Mouse (Mus musculus): Measurements from ENCODE around the gene Rln1.

Gene Rln1

DNA sequence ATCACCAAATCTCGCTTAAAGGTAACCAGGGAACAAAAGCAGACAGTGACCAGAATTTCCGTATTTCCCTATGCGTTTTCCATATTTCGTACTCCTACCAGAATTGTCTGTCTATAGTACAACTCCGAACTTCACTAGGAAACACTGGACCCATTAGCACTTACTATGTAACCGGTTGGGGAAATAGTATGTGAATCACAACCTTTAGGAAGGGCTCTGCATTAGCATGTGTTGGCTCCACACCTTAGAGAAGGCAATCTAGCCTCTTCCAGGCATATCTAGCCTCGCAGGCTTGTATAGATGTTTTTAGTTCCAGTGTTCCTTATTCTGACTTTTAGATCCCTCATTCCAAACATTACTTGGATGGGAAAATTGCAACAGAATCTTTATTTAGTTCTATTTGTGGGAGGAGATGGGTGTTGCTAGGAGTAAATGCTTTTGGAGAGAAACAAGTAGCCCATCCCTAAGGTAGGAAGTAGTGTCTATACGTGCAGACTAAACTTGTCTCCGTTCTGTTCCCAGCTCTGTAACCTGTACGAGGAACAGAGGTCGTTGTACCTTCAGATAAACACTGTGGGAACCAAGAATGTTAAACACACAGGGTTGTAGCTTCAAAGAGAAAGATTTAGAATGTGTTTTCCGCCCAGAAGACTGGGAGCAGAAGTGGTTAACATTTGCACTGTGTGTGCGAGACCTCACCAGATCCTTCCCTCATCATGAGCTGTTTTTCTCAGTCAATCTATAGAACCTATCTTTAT lies 27.9 kb upstream of the Rln1 start:
- in situ Hi-C loops (cut with MboI, MseI): no loop called here

DNA sequence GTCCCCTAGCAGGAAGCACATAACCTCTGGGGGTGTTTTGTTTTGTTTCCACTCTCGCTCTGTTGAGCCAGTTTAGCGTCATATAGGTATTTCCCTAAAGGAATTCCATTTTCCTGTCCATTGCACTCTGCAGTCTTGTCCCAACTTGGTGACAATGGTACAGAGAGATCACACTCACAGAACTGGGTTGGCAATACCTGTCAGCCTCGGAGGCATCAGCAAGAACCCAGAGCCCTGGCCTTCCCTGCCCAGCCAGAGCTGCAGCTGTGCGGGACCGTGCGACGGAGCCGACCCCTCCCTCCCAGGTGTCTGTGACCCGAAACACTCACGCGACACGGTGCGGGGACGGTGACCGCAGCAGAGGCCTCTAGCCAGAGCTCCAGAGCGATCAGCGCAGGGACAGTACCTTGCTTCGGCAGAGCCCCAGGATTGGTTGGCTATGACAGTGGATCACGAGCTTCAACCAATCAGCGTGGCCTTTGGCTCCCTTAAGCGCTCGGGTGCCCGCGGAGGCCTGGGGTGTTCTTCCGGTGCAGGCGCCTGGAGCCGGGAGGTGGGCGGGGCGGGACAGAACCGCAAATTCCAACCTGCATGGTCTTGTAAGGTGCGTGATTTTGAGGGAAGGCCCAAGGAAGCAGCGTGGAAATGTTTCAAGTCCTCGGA lies 27.1 kb upstream of the Rln1 start:
- in situ Hi-C loops (cut with MboI, MseI): no loop called here

DNA sequence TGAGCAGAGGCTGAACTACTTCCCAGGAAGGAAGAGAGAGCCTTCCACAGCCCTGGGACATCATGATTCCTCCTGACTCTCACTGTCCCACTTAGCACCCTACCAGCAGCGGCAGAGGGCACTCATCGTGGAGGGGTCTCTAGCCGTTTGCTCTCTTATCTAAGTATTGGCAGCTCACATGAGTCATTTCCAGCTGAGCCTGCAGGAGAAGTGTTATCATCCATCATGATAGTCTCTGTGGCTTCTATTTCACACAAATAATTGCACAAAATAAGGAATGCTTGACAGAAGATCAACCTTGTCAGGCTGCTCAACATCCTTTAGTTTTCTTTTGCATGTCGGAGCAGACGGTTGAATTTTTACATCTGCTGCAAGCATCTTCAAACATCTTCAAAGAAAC lies 25.8 kb upstream of the Rln1 start:
- in situ Hi-C loops (cut with MboI, MseI): no loop called here

DNA sequence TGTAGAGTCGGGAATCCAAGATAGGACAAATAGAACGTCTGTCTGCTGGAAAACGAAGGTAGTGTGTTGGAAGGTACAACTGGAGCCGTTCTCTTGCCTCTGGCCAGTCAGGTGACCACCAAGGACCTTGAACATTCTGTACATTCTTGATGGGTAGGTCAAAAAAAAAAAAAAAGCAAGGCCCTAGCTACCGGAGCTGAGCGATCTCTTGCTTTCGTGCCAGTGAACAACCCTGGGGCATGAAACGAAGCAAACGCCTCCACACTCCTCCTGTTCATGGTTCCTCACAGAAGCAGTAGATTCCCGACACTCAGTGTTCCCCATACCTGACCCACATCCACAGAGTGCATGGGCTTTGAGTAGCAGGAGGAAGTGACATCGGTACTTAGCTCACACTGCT lies 21.8 kb upstream of the Rln1 start:
- in situ Hi-C loops (cut with MboI, MseI): no loop called here

DNA sequence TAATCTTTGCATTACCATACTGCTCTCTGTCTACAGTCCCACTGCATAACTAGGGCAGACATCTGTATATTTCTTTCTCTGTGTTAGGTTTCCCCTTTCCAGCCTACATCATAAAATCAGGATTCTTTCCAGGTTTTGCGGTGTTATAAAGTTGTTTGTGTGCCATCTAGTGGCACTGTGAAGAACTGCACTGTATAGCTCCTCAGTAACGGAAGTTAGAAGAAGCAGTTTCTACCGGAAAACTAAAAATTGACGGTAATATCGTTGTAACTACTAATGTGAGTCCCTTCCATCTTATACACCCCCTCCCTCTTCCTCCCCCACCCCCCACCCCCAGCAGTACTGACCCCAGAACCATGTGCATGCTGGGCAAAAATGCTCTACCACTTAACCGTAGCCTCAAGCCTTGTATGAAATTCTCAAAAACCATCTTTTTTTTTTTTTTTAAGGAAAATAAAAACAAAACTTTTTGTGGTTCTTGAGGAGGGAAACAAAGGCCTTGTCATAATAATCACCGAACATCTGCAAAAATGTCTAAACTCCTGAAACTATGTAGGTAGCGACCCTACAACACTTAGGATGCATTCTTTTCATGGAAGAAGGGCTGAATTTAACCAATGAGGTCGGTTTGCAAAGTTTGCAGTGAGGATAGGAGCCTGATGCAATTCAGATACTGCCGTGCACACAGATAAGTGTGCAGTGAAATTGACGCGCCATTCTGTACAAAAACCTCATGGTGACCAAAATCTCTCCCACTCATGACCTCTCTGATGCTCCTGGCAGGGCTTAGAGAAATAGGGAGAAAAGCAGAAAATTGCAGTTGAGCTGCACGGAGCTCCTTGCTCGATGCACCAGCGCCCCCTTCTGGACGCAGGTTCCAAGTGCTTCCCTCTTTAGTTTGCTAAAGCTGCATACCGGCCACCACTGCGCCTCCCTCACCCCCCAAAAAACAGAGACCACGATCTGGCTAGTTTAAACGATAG lies 20.7 kb upstream of the Rln1 start:
- in situ Hi-C loops (cut with MboI, MseI): loop anchor here (5.0 kb wide), 1 partner anchor 38 kb away; no protein-coding TSS in a partner anchor

DNA sequence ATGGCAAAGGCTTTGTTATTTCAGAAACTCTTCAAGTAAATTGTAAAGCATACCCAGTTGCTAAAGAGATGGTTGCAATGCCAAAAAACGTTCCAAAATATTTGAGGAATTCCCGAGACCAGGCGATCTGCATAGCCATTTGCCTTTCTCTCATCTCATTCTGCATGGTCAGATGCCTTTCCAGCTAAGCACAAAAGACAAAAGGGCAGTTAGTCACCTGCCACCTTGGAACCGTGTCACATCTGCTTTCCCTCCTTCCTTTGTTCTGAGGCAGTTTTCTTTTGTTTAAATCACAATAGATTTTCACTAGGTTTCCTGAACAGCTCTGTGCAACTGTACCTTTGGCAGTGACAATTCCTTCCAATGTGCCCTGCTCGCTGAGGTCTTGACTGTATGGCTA lies 16.5 kb upstream of the Rln1 start:
- in situ Hi-C loops (cut with MboI, MseI): loop anchor here (5.0 kb wide), 1 partner anchor 34 kb away; no protein-coding TSS in a partner anchor

DNA sequence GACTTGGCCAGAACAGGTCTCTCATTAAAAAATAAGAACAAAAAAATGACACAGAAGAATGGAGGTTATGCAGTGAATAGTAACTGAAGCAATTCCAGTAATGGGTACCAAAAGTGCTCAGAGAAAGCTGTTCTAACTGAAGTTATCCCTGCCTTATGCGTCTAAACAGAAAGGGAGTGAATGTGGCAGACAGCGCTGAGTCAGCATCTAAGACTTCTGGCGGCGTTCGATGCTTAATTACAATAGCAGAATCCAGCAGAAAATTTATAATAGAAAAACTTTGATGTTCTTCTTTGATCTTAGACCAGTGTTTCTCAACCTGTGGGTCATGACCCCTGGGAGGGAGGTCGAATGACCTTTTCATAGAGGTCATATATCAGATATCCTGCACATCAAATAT lies 11.2 kb upstream of the Rln1 start:
- in situ Hi-C loops (cut with MboI, MseI): no loop called here

DNA sequence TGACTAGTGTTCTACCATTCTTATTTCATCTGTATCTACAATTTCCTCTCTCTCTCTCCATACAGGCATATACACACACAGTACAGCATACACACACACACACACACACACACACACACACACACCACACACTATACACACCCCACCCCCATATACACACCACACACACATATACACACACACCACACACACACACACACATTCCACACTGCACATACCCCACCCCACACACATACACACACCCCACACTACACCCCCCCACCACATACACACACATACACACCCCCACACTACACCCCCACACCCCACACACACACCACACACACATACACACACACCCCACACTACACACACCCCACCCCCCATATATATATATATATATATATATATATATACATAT lies 10.4 kb upstream of the Rln1 start:
- in situ Hi-C loops (cut with MboI, MseI): no loop called here

DNA sequence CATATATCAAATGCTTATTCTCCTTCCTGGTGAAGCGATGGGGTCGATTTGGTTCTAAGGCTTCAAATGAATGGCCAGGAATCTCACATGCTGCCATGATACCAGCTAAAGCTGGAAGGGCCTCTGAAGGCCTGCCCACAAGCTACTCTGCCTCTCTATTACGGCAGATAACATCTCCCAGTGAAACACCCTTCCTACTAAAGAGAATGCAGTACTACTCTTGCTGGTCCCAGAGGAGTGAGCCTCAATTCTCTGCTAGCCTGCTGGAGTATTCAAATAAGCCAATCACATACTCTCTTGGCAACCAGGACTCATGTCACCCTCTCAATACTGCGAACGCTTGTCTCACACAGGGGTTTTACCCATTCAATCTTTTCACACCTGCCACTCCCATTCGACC lies 7.8 kb upstream of the Rln1 start:
- in situ Hi-C loops (cut with MboI, MseI): no loop called here

DNA sequence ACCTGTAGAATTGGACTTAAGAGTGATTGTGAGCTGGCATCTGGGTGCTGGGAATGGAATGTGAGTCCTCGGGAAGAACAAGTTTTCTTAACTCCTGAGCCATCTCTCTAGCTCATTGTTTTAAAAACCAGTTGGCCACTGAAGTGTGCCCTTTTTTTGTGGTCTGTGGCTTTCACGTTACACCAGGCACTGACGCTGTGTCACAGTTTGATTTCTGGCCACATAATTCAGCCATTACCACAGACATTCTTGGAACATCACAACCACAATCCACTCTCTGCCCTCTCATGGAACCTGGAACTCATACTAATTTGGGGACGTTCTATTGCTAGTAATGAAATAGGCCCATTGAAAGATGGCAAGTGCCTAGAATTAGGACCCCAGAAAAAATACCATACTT lies 6.6 kb upstream of the Rln1 start:
- in situ Hi-C loops (cut with MboI, MseI): no loop called here

DNA sequence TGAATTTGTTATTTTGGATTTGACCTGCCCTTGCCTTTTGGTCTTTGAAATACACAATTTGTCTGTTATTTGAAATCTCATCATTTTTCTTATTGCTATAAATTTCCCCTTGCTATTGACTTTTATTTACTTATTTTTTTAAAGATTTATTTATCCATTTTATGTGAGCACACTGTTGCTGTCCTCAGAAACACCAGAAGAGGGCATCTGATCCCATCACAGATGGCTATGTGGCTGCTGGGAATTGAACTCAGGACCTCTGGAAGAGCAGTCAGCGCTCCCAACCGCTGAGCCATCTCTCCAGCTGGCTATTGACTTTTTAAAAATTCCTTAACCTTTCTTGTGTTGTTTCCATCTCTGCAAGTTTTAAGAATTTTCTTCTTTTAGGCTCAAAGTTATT lies 2.2 kb upstream of the Rln1 start:
- in situ Hi-C loops (cut with MboI, MseI): no loop called here

DNA sequence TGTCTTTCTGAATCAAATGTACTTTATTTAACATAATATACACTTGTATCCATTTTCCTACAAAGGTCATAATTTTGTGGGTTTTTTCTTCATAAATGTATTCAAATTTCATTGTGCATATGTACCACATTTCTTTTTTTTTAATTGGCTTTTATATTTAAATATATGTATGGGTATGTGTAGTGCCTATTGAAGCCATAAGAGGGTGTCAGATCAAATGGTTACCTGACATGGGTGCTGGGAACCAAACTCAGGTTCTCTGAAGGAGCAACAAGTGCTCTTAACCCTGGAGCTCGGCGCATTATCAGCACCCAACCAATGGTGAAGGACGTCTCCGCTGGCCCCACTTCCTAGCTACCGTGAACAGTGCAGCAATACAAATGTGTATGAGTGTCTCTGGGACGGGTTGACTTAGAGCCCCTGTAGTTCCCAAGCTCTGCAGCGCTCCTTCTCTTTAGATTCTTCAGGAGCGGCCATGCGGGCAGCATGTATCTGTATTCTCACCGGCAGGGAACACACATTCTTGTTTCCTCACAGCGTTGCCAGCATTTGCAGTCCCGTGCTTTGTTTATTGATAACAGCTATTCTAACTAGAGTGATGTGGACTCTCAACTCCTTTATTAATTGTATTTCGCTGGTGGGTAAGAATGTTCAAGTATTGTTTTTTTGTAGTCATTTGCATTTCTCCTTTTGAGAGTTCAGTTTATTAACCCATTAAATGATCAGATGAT lies 7.5 kb downstream of the Rln1 start:
- in situ Hi-C loops (cut with MboI, MseI): no loop called here

DNA sequence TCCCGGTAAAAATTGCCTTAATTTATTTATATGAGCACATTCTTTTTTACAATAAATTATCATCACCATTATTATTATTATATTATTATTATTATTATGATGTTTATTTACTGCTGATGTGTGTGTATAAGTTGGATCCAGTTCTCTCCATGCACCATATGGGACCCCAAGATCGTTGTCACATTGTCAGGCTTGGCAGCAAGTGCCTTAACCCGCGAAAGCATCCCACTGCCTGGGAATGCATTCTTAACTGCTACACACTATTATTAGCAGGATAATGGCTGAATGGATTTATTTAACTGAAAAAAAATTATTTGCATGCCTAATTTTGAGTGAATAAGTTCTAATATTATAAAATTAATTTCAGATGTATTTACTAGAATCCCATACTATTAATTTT lies 8.1 kb downstream of the Rln1 start:
- in situ Hi-C loops (cut with MboI, MseI): no loop called here

DNA sequence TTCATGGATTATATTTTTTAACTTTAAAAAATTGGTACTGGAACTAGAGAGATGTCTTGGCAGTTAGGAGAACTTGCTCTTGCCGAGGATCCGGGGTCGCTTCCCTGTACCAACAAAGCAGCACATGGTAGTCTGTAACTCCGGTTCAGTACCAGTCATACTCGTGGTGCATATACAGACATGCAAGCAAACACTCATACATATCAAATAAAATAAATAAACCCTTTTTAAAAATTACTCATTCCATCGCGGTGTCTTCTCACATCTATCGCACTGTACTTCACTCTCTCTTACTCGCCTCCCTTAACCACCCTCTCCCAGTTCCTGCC lies 8.7 kb downstream of the Rln1 start:
- in situ Hi-C loops (cut with MboI, MseI): no loop called here

DNA sequence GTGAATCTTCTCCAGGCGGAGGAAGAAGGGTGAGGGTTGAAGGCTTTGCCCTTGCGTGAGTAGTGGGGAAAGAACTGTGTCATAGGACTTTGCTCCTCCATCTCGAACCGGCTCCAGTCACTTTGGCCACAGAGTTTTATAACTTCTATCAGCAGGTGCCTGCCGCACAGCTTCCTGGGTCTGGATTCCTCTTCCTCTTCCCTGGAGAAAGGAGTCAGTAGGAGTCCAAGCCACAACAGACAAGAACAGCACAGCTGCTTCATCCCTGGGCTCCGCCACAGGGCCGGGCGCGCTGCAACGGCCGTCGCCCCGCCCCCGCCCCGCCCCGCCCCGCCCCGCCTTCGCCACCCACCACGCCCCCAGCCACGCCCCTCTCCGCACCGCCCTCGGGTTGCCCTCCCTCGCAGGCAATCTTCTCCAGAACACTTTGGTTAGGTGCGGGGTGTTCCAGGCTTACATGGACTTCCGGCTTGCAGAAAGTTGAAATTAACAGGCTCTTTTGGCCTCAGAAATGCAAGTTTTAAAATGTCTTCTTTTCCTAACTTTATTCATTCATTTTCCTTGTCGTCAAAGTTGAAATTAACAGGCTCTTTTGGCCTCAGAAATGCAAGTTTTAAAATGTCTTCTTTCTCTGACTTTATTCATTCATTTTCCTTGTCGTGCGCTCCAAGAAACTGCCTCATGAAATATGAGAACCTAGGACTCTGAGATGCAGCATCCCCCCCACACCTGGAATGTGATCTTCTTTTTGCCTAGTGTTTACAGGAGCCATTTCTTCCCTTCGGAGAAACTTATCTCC lies 9.2 kb downstream of the Rln1 start, which contains the start of gene Insl6:
Insl6 (minus strand) TSS at position 304 of the 799 bp plus-strand sequence.
- in situ Hi-C loops (cut with MboI, MseI): no loop called here

DNA sequence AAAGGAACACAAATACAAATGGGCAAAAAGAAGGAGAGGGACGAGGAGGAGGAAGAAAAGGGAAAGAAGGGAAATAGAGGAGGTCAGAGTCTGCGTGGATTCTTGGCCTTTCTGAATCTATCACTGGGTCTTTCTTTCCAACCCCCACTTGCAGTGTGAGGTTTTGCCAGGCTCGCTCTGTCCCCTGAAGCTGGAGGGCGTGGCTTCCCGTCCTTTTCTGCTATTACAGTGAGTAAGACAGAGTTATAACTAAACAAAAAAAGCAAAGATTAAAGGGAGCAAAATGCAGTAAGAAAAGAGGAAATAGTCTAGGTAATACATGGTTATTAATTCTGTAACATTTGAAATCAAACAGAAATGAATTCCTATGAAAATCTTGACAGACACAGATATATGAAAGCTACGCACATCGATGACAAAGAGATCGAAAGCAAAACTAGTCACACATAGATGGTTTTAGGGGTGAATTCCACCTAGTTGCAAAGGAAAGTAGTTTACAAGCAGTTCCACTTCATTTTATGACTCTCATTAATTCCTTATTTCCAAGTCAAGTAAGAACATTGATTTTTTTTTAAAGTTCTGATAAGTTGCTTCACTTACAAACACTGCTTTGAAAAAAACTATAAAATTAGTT lies 10.9 kb downstream of the Rln1 start:
- in situ Hi-C loops (cut with MboI, MseI): no loop called here

DNA sequence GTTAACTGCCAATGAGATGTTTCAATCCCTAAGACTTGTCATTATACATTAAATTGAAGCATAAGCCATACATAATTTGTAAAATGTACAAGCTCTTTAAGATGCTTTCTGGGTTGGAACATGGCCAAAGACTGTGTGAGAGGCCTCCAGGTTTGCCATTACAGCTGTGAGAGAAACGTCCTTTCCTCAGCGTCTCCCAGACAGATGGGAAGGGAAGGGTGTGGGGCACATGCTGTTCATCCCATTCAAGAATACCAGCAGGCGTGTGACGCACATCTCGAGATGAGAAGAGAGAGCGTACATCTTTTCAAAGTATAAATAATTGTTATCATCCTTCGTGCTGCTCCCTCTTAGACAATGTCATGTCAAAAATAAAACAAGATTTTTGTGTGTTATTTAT lies 21.8 kb downstream of the Rln1 start:
- in situ Hi-C loops (cut with MboI, MseI): loop anchor here (5.0 kb wide), 1 partner anchor 35 kb away; no protein-coding TSS in a partner anchor

DNA sequence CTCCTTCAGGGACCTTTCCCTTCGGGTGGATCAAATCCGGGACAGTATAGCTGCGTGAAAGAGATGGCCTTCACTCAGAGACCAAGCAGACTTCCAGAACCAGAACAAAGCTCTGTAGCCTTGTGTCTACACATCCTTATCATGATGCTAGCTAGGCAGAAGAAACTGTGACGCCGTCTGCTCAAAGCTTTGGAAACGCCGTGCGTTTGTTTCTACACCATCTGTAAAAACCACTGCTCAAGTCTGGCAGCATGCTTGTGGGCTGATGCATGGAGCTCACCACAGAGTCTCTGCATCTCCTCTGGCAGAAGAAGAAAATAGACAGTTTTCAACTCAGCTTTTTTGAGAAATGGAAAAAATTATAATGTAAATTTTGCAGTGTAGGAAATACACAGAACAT lies 22.7 kb downstream of the Rln1 start:
- in situ Hi-C loops (cut with MboI, MseI): loop anchor here (5.0 kb wide), 1 partner anchor 34 kb away; no protein-coding TSS in a partner anchor

DNA sequence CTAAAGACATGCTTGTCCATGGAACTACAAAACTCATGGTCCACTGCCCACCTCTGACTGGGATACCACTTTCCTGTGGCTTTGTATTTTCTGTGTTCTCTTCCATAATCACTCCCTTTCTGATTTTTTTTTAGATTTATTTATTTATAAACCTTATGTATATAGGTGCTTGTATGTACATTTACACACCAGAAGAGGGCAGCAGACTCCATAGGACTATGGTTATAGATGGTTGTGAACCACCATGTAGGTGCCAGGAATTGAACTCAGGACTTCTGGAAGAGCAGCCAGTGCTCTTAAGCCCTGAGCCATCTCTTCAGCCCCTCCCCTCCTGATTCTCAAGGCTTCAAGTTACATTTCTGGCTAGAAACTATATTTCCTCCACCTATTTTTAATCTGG lies 25.6 kb downstream of the Rln1 start:
- in situ Hi-C loops (cut with MboI, MseI): no loop called here

DNA sequence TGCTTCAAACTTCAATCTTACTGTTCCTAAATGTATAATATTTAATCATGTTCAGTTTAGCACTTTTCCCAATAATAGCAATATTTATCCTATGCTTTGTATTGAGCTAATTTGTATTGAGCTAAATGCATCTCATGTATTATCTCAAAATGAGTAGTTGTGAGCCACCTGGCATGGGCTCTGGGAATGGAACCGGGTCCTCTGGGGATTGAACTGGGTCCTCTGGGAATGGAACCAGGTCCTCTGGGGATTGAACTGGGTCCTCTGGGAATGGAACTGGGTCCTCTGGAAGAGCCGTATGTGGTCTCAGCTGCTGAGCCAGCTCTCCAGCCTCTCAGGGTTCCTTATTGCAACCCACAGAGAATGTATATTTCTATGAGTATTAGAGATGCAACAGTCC lies 32.4 kb downstream of the Rln1 start:
- in situ Hi-C loops (cut with MboI, MseI): no loop called here

Measured in T-helper 2 cell (primary cell).